Mouse (Mus musculus) cerebellum, adult 18-20 months (tissue): ENCODE data around the gene 1110032A03Rik.
A peak's percentile ranks its signal among the peaks of the same experiment; 100 is the strongest.

Source experiments
- DNase-seq, 2 experiments: peaks; one replicate each; pipeline ENCODE4 v3.0.0; 2021

The 1110032A03Rik gene

GRCm38 (mm10) chr9:50770011-50770410 is 5.3 kb downstream of the 1110032A03Rik start:
- no peak for DNase-seq

DNA sequence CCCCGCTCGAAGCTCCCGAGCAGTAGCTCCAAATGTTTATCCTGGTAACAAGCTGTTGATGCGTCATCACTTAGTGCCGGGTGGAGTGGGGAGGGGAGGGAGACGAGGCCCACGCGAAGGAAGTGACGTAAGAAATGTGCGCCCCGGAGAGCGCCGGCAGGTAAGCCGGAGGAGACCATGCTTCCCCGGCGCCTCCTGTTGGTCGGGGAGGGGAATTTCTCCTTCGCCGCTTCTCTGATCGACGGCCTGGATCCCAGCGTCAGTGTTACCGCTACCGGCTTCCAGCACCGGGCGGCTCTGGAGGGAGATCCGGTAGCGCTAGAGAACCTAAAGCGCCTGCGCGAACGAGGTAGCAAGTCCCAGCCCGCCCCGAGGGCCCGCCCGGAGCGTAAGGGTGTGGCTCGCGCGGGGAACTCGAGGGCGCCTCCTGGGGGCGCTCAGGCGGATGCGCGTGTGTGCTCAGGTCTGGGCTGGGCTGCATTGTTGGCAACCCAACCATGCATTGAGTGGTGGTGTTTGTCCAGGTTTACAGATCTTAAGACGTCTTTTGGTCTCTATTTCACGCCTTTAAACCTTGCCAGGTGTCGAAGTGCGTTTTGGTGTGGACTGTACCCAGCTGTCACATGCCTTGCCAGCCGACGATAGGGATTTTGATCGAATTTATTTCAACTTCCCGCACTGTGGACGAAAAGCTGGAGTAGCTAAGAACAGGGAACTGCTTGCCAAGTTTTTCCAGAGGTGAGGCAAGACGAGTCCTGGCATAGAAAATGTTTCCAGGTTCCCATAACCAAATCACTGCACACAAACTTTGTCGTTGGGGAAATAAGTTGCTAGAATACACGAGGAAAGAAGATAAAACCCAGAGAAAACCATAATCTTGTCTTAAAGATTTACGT is 7.0 kb downstream of the 1110032A03Rik start, which contains the start of gene Fdxacb1:
Gene Fdxacb1, plus strand, starts transcription at position 130 of the 896 bp plus-strand sequence.
- peak; percentile 99 for DNase-seq

- DNase-seq = no peak
Measured at GRCm38 (mm10) chr9:50767531-50768106, 7.7 kb downstream of the 1110032A03Rik start.

GRCm38 (mm10) chr9:50763331-50763730 is 12.0 kb downstream of the 1110032A03Rik start:
- DNase-seq = no peak

DNA sequence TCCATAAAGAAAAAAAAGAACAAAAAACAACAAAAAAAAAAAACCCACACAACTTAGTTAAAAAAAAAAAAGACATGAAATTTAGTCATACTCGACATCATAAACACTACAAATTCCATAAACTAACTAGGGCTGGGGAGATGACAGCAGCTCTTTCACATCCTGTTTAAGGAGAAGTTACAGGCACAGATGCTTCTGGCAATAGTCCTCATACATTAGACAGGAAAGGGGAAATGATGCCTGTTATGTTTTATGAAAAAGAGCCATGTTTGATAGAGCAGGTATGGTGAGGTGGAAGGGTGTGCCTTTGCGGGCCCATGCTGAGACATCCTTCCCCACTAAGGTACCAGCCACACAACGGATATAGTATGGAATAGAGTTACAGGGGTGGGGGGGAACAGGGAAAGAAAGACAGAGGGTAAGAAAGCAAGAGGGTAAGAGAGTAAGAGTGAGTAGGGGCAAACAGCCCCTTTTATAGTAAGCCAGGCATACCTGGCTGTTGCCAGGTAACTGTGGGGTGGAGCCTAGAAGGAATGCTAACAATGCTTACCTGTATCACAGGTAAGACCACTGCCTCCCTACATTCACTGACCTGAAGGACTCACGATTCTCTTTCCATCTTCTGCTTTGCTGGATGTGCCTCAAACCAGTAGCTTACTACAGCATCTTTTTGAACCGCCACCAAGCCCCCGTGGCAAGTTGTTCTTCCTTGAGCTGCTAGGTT is 13.6 kb downstream of the 1110032A03Rik start:
- no peak for DNase-seq

GRCm38 (mm10) chr9:50756711-50757110 is 18.6 kb downstream of the 1110032A03Rik start:
- no peak for DNase-seq

GRCm38 (mm10) chr9:50753947-50754346 is 21.4 kb downstream of the 1110032A03Rik start:
- DNase-seq = no peak

- peak; percentile 69 to 76 for DNase-seq
Measured at GRCm38 (mm10) chr9:50752784-50753615, 22.3 kb downstream of the 1110032A03Rik start.

DNA sequence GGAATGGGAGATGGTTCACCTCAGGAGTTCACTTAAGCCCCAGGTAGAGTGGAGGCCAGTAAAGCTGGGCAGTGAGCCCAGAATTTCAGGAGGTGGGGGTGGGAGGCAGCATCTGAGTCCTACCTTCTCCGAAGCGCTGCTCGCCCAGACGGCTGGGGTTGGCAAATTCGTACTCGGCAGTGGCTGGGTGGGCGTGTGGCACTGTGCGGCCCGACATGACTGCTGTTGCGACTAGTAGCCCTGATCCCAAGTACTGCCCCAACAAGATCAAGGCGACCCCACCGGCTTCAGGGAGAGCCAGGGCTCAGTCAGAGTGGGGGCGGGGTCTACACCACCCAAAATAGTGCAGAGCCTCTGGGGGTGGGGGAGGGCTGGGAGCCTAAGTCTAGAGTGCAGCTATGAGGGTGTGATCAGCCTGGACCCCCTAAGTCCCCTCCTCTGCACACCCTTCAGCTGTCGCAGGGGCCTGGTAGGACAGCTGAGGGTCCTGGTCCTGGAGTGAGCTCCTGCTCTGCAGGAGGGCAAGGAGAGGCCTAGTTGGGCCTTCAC is 23.2 kb downstream of the 1110032A03Rik start, which contains the start of gene Hspb2:
Gene Hspb2, minus strand, starts transcription at position 301 of the 549 bp plus-strand sequence.
- DNase-seq = no peak

DNA sequence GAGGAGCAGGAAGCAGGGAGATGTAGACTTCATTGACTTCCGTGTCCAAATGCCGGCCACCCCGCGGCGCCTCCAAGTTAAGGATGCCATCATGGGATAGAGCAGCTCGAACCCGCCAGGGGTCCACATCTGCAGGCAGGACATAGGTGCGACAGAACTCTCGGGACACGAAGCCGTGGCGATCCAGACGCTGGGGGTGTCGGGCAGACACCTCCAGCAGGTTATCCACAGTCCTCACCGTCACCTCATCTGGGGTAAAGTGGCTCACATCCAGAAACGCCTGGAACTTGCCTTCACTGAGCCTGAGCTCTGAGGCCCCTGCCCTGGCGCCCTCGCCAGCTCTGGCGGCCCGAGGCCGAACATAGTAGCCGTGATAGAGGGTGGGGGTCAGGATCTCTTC is 24.0 kb downstream of the 1110032A03Rik start, which contains the start of gene Cryab:
Gene Cryab, plus strand, starts transcription at position 3 of the 400 bp plus-strand sequence.
- DNase-seq = no peak

DNA sequence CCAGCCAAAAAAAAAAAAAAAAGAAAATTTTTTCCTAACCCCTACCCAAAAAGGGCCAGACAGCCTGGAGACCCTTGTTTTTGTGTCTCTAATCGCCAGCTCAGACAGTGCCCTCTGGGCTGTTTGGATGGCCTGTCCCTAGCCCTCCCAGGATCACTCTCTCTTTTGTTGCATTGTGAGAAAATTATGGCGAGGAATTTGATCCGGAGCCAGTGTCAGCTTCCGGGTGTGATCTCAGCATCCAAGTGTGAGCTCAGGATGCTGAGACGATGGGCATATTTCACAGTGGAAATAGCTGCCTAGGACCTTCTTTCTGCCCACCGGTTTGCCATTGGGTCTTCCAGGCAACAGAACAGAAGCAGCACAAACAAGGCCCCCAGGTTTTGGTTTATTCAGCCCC is 24.6 kb downstream of the 1110032A03Rik start:
- DNase-seq = no peak

GRCm38 (mm10) chr9:50746214-50746677 is 29.1 kb downstream of the 1110032A03Rik start, which contains the start of gene 2310030G06Rik:
Gene 2310030G06Rik, minus strand, starts transcription at chr9:50746536.
- peak; percentile 41 to 52 for DNase-seq

GRCm38 (mm10) chr9:50745806-50746205 is 29.5 kb downstream of the 1110032A03Rik start:
- DNase-seq = no peak

- no peak for DNase-seq
Measured at GRCm38 (mm10) chr9:50742744-50743143, 32.6 kb downstream of the 1110032A03Rik start.

GRCm38 (mm10) chr9:50742261-50742660 is 33.1 kb downstream of the 1110032A03Rik start:
- DNase-seq = no peak

GRCm38 (mm10) chr9:50740867-50741784 is 34.2 kb downstream of the 1110032A03Rik start:
- DNase-seq = no peak

GRCm38 (mm10) chr9:50738914-50739870 is 36.1 kb downstream of the 1110032A03Rik start, which contains the start of gene Dixdc1:
Gene Dixdc1, minus strand, starts transcription at chr9:50739517.
- peak; percentile 82 to 84 for DNase-seq

- peak; percentile 77 for DNase-seq
Measured at GRCm38 (mm10) chr9:50734989-50735388, 40.3 kb downstream of the 1110032A03Rik start.

DNA sequence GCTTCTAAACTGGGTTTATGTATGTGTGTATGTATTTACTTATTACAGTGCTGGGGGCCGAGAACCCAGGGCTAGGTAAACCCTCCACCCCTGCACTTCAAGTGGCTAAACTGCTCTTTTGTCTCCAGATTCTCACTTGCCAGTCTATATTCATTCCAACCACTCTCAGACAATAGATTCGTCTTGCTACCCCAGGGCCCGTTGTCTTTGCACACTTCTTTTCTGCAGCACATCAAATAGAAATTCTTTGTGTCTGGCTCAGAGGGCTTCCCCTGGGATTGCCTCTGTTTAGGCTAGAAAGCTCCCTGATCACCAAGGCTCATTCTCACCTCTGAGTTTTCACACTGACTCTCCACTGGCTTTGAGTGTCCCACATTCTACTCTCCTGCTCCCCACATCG is 42.8 kb downstream of the 1110032A03Rik start:
- no peak for DNase-seq
